Mouse (Mus musculus) lung, embryonic 16.5 days (tissue): ENCODE measurements around the gene Gpi1. TPM values are rescaled to one million over a fixed set of nuclear protein-coding genes. Genes with fewer than 3 reads are reported as not detected.
A peak's percentile ranks its signal among the peaks of the same experiment; 100 is the strongest.

Experiments
- ATAC-seq: fragments of 200-750 bp; cut with Nextera tagmentation; 2 replicates; pipeline ENCODE4 v1.8.0; 2017; ENCODE audit warnings: low read depth, mild to moderate bottlenecking, moderate library complexity
- H3K27ac ChIP-seq: fragments of 300-500 bp; sonication (generic); 2 replicates; pipeline ENCODE4 v1.5.1; 2014; ENCODE audit warnings: mild to moderate bottlenecking, control low read depth, low read length
- H3K27me3 ChIP-seq: fragments of 300-500 bp; sonication (generic); 2 replicates; pipeline ENCODE4 v1.6.1; 2014; ENCODE audit warnings: low read depth, low read length, mixed read lengths; ENCODE audit not compliant: control insufficient read depth, insufficient read depth
- H3K36me3 ChIP-seq: fragments of 300-500 bp; sonication (generic); 2 replicates; pipeline ENCODE4 v1.6.1; 2014; ENCODE audit warnings: low read length; ENCODE audit not compliant: control insufficient read depth, insufficient read depth
- H3K4me1 ChIP-seq: fragments of 300-500 bp; sonication (generic); replicated peaks from 2 replicates; pipeline ENCODE4 v1.6.1; 2014; ENCODE audit warnings: low read length, mixed read lengths; ENCODE audit not compliant: control insufficient read depth, insufficient read depth
- H3K4me2 ChIP-seq: fragments of 300-500 bp; sonication (generic); 2 replicates; pipeline ENCODE4 v1.6.1; 2014; ENCODE audit warnings: low read depth, low read length, control low read depth
- H3K4me3 ChIP-seq: fragments of 300-500 bp; sonication (generic); 2 replicates; pipeline ENCODE4 v1.5.1; 2014; ENCODE audit warnings: mild to moderate bottlenecking, low read length, control low read depth
- H3K9ac ChIP-seq: fragments of 300-500 bp; sonication (generic); 2 replicates; pipeline ENCODE4 v1.6.1; 2014; ENCODE audit warnings: low read length, control low read depth
- H3K9me3 ChIP-seq: fragments of 300-500 bp; sonication (generic); 2 replicates; pipeline ENCODE4 v1.6.1; 2016; ENCODE audit warnings: low read length; ENCODE audit not compliant: control insufficient read depth
- WGBS: fragments of 180-500 bp; shearing (Covaris S2); extraction: QIAGEN DNeasy Blood & Tissue Kit; methylation state at CpG from one replicate; pipeline ENCODE4 v1.1.7; 2014; 5-methylcytosine and 5-hydroxymethylcytosine counted together
- polyA plus RNA-seq: library from polyadenylated mRNA; unstranded; fragments of >200 nt; fragmentation: Nextera tagmentation; extraction: Ambion mirVana; gene quantifications from 2 replicates; pipeline ENCODE4 v1.2.1, GENCODE M21; 2015

Gpi1 gene
- polyA plus RNA-seq, 1 experiment from 2014 or later: 256 TPM

- Histone ChIP-seq H3K9ac (no peak overlapping the region), H3K9me3 (no peaks in the 10 kb centered on the region), H3K27me3 (no peaks in the 10 kb centered on the region), H3K4me1 (no peaks in the 10 kb centered on the region), H3K36me3 (peaks cover 34% of the 10 kb centered on the region), H3K27ac (0 out of 2 replicates have a peak overlapping the region, but pooled peaks have one; percentile 7), H3K4me2 (no peak overlapping the region), H3K4me3 (no peak overlapping the region)
- WGBS: 77% methylated on average over 9 of the region's 9 CpGs
- no peak for ATAC-seq
These were observed 27.1 kb upstream of the Gpi1 start for GRCm38 (mm10) chr7:34257279-34257678.

- Histone ChIP-seq H3K4me3 (no peak overlapping the region), H3K4me2 (no peak overlapping the region), H3K9ac (no peak overlapping the region), H3K36me3 (peaks cover 31% of the 10 kb centered on the region), H3K9me3 (no peaks in the 10 kb centered on the region), H3K4me1 (no peaks in the 10 kb centered on the region), H3K27ac (peak overlapping the region; percentile 62), H3K27me3 (no peaks in the 10 kb centered on the region)
- 77% methylated on average over 1 of the region's 1 CpGs for WGBS
- no peak for ATAC-seq
These were observed 25.8 kb upstream of the Gpi1 start for GRCm38 (mm10) chr7:34255916-34256315.

DNA sequence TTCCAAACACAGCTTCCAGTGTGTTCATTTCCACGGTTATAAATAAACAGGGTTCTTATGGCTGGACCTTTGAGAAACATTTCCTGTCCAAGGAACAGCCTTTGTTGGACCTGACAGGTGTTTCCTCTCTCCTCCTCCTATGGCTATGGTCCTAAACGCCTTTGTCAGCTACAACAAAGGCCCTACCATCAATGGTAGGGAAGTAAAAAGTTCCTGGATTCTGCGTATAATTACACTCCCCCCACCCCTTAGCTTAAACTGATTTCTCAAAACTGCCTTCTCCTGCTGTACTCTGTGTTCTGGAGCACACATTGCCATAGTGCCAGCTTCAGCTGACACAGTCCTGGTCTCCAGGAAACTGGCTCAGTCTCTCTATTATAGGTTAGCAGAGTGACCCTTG, 25.0 kb upstream of the Gpi1 start:
- peak overlapping the region; percentile 59; the same call in 1 of the 2 replicates for H3K27ac ChIP-seq
- no peaks in the 10 kb centered on the region for H3K9me3 ChIP-seq
- WGBS: 59% methylated on average over 3 of the region's 3 CpGs
- no peak overlapping the region for H3K9ac ChIP-seq
- ATAC-seq: peak; percentile 86
- H3K4me1 ChIP-seq: no peaks in the 10 kb centered on the region
- H3K27me3 ChIP-seq: no peaks in the 10 kb centered on the region
- H3K4me3 ChIP-seq: no peak overlapping the region
- H3K36me3 ChIP-seq: peaks cover 34% of the 10 kb centered on the region
- H3K4me2 ChIP-seq: no peak overlapping the region

DNA sequence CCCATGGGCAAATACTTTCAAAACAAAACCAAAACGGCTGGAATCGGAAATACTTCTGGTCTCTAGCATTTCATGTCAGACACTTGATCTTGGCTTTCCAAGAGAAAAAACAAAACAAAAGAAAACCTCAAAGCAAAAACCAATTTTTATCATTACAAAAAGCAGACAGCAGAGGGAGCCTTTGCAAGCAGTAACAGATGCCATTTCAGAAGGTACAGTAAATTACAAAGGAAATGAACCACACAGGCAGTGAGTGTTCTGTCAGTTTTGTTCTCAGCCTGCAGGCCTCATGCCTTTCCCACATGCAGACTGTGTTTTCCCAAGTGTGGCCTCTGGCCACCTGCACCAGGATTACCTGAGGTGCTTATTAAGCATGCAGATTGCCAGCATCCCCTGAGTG, 21.9 kb upstream of the Gpi1 start:
- 67% methylated on average over 2 of the region's 2 CpGs for WGBS
- no peak overlapping the region for H3K9ac ChIP-seq
- no peak for ATAC-seq
- peaks cover 39% of the 10 kb centered on the region for H3K36me3 ChIP-seq
- no peaks in the 10 kb centered on the region for H3K27me3 ChIP-seq
- H3K4me1 ChIP-seq: no peaks in the 10 kb centered on the region
- no peak overlapping the region for H3K4me2 ChIP-seq
- no peaks in the 10 kb centered on the region for H3K9me3 ChIP-seq
- no peak overlapping the region for H3K27ac ChIP-seq
- no peak overlapping the region for H3K4me3 ChIP-seq

DNA sequence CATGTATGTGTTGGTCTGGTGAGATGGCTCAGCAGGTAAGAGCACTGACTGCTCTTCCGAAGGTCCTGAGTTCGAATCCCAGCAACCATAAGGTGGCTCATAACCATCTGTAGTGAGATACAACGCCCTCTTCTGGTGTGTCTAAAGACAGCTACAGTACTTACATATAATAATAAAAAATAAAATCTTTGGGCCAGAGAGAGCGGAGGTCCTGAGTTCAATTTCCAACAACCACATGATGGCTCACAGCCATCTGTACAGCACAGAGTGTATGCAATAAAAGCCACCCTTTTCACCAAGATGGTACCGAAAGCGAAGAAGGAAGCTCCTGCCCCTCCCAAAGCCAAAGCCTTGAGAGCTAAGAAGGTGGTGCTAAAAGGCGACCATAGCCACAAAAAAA, 20.6 kb upstream of the Gpi1 start, which contains the start of gene Gm6096:
Gm6096 (plus strand) TSS at position 301 of the 400 bp plus-strand sequence.
- Histone ChIP-seq H3K36me3 (peaks cover 33% of the 10 kb centered on the region), H3K27me3 (no peaks in the 10 kb centered on the region), H3K4me3 (no peak within 1 kb of the TSS), H3K27ac (no peak within 1 kb of the TSS), H3K4me1 (no peaks in the 10 kb centered on the region), H3K4me2 (no peak within 1 kb of the TSS), H3K9me3 (no peaks in the 10 kb centered on the region), H3K9ac (no peak within 1 kb of the TSS)
- no peak for ATAC-seq
- WGBS: 93% methylated on average over 7 of the region's 7 CpGs

DNA sequence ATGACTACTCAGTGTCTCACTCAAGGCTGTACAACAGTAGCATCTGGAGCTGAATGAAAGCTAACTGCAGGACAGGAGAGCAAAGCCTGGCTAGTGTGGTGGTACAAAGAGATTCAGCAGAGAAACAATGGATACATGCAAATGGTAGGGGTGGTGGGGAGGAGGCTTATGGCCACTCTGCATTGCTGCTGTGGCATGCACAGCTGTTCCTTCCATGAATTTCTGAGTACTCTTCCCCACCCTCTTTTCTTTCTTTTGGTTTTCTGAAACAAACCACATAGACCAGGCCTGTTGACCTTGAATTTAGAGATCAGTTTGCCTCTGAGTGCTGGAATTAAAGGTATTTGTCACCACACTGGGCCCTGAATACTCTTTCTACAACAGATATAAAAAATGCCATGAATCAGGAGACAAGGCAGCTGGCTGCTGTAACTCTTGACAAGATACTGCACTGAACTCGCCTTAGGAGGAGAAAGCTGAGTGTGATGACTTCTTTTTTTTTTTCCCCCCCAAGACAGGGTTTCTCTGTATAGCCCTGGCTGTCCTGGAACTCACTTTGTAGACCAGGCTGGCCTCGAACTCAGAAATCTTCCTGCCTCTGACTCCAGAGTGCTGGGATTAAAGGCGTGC, 16.8 kb upstream of the Gpi1 start:
- Histone ChIP-seq H3K9ac (no peak overlapping the region), H3K4me1 (no peaks in the 10 kb centered on the region), H3K36me3 (peaks cover 40% of the 10 kb centered on the region), H3K27ac (no peak overlapping the region), H3K4me3 (no peak overlapping the region), H3K4me2 (no peak overlapping the region), H3K9me3 (no peaks in the 10 kb centered on the region), H3K27me3 (no peaks in the 10 kb centered on the region)
- ATAC-seq: no peak
- 92% methylated on average over 3 of the region's 3 CpGs for WGBS

- ATAC-seq: no peak
- WGBS: 92% methylated on average over 11 of the region's 11 CpGs
- no peaks in the 10 kb centered on the region for H3K9me3 ChIP-seq
These were observed 12.0 kb upstream of the Gpi1 start for GRCm38 (mm10) chr7:34242176-34242575.

DNA sequence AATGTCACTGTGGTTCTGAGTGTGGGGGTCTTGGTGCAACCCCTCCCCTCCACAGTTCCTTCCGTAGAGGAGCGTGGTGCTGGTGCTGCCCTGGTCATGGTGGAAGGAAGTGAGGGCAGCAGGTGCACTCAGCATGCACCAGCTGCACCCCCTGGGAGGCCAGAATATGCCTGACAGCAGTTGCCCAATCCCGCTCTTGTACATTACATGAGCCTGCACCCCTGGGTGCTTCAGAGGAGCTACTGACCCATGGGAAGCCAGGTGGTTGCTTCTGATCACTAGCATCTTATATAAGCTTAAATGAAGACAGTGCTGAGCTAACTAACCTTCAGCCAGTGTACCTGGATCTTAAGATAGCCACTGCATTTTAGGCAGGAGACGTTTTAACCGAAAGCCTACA, 8.0 kb upstream of the Gpi1 start:
- Histone ChIP-seq H3K9me3 (no peaks in the 10 kb centered on the region), H3K27me3 (no peaks in the 10 kb centered on the region), H3K4me2 (no peak overlapping the region), H3K27ac (no peak overlapping the region), H3K9ac (no peak overlapping the region), H3K4me1 (peaks cover 4% of the 10 kb centered on the region), H3K4me3 (no peak overlapping the region), H3K36me3 (peaks cover 34% of the 10 kb centered on the region)
- ATAC-seq: no peak
- 88% methylated on average over 5 of the region's 5 CpGs for WGBS

More at GRCm38 (mm10) chr7:34242176-34242575, 12.0 kb upstream of the Gpi1 start:
- Histone ChIP-seq H3K4me3 (no peak overlapping the region), H3K27ac (no peak overlapping the region), H3K36me3 (peaks cover 46% of the 10 kb centered on the region), H3K4me1 (no peaks in the 10 kb centered on the region), H3K9ac (no peak overlapping the region), H3K4me2 (no peak overlapping the region), H3K27me3 (no peaks in the 10 kb centered on the region)

GRCm38 (mm10) chr7:34235602-34236001, 5.5 kb upstream of the Gpi1 start:
- no peak overlapping the region for H3K4me3 ChIP-seq
- H3K27ac ChIP-seq: no peak overlapping the region
- H3K9ac ChIP-seq: no peak overlapping the region
- no peak overlapping the region for H3K4me2 ChIP-seq
- no peak for ATAC-seq
- H3K27me3 ChIP-seq: no peaks in the 10 kb centered on the region
- no peaks in the 10 kb centered on the region for H3K9me3 ChIP-seq
- peaks cover 8% of the 10 kb centered on the region for H3K4me1 ChIP-seq
- peaks cover 26% of the 10 kb centered on the region for H3K36me3 ChIP-seq
- 83% methylated on average over 5 of the region's 5 CpGs for WGBS
